Mouse (Mus musculus): Measurements from ENCODE around the gene Gm13283.
"Not testable (repeated sequence)": the region's sequence is repeated elsewhere in the genome, so short reads cannot be mapped to it uniquely, and the experiment has no call there.

Gene Gm13283

DNA sequence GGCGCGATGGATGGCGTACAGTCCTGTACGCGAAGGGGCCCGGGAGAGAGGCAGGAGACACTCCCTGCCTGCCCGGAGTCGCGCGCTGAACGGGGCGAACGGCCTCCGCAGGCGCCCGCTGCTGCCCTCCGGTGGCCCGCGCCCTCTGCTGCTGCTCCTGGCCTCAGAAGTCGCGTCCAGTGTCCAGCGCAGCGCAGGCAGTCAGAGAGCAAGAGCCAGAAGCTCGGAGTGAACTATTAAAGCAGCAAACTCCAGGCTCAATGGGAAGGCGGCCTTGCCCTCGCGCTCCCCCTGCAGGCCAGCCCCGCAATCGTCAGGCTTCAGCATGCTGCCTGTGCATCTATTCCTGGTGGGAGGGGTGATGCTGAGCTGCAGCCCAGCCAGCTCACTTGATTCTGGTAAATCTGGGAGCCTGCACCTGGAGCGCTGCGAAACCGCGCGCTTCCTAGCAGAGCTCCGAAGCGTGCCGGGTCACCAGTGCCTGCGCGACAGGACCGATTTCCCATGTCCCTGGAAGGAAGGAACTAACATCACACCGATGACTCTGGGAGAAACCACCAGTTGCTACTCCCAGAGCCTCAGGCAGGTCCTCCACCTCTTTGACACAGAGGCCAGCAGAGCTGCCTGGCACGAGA lies 3.6 kb downstream of the Gm13283 start:
- DNase-seq (ENCODE audit: low spot score), result peak; percentile 29

DNA sequence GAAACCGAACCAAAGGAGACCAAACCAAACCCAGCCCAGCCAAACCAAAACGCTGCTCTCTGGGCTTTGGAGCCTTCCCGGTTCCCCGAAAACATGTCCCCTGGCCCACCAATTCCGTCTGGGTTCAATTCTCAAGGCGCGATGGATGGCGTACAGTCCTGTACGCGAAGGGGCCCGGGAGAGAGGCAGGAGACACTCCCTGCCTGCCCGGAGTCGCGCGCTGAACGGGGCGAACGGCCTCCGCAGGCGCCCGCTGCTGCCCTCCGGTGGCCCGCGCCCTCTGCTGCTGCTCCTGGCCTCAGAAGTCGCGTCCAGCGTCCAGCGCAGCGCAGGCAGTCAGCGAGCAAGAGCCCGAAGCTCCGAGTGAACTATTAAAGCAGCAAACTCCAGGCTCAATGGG lies 13.6 kb downstream of the Gm13283 start, which contains the start of gene Gm13290:
TSS of gene Gm13290 (plus strand) at position 301 of the 400 bp plus-strand sequence.
- DNase-seq (ENCODE audit: low spot score), result not testable (repeated sequence)

DNA sequence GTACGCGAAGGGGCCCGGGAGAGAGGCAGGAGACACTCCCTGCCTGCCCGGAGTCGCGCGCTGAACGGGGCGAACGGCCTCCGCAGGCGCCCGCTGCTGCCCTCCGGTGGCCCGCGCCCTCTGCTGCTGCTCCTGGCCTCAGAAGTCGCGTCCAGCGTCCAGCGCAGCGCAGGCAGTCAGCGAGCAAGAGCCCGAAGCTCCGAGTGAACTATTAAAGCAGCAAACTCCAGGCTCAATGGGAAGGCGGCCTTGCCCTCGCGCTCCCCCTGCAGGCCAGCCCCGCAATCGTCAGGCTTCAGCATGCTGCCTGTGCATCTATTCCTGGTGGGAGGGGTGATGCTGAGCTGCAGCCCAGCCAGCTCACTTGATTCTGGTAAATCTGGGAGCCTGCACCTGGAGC lies 16.7 kb downstream of the Gm13283 start, which contains the start of gene Gm13289:
TSS of gene Gm13289 (plus strand) at position 301 of the 400 bp plus-strand sequence.
- not testable (repeated sequence) for DNase-seq (ENCODE audit: low spot score)

DNA sequence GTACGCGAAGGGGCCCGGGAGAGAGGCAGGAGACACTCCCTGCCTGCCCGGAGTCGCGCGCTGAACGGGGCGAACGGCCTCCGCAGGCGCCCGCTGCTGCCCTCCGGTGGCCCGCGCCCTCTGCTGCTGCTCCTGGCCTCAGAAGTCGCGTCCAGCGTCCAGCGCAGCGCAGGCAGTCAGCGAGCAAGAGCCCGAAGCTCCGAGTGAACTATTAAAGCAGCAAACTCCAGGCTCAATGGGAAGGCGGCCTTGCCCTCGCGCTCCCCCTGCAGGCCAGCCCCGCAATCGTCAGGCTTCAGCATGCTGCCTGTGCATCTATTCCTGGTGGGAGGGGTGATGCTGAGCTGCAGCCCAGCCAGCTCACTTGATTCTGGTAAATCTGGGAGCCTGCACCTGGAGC lies 19.6 kb downstream of the Gm13283 start, which contains the start of gene Gm13272:
TSS of gene Gm13272 (plus strand) at position 301 of the 400 bp plus-strand sequence.
- DNase-seq (ENCODE audit: low spot score), result not testable (repeated sequence)

DNA sequence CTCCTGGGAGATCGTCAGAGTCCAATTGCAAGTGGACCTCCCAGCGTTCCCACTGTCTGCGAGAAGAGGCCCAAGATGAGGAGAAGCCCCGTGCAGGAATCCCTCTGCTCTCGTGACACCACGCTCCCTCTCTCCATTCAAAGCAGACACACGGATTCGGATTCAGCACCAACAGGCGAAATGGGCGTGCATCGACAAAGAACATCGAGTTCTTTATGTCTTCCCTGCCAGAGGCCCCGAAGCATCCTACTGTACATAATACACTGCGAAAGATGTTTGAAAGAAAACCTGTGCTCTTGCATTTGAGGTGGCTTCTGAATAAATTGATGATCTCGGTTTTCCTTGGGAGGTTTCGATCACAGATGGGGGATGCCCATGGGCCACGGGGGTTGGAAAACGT lies 20.4 kb downstream of the Gm13283 start:
- DNase-seq (ENCODE audit: low spot score), result not testable (repeated sequence)

DNA sequence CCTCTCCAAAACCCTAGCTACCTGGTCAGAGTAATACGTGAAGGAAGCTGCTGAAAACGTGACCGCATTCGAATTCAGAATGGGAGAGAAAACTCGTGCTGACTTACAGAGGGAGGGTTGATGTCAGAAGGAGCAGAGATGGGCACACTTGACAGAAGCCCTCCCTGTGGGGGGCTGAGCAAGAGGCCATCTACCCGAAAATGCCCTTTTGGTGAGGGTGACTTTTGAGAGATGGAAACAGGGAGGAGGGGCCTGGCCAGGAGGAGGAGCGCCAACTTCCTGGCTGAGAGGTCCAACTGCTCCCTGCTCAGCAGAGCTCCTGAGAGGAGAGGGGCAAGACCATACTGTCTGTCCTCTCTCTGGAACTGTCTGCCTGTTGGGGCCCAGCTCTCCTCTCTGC lies 21.9 kb downstream of the Gm13283 start, which contains the start of gene Ifnz:
TSS of gene Ifnz (plus strand) at position 301 of the 400 bp plus-strand sequence.
- DNase-seq (ENCODE audit: low spot score), result not testable (repeated sequence)

DNA sequence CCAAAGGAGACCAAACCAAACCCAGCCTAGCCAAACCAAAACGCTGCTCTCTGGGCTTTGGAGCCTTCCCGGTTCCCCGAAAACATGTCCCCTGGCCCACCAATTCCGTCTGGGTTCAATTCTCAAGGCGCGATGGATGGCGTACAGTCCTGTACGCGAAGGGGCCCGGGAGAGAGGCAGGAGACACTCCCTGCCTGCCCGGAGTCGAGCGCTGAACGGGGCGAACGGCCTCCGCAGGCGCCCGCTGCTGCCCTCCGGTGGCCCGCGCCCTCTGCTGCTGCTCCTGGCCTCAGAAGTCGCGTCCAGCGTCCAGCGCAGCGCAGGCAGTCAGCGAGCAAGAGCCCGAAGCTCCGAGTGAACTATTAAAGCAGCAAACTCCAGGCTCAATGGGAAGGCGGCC lies 22.4 kb downstream of the Gm13283 start:
- DNase-seq (ENCODE audit: low spot score), result not testable (repeated sequence)

DNA sequence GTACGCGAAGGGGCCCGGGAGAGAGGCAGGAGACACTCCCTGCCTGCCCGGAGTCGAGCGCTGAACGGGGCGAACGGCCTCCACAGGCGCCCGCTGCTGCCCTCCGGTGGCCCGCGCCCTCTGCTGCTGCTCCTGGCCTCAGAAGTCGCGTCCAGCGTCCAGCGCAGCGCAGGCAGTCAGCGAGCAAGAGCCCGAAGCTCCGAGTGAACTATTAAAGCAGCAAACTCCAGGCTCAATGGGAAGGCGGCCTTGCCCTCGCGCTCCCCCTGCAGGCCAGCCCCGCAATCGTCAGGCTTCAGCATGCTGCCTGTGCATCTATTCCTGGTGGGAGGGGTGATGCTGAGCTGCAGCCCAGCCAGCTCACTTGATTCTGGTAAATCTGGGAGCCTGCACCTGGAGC lies 25.5 kb downstream of the Gm13283 start, which contains the start of gene Gm13276:
TSS of gene Gm13276 (plus strand) at position 301 of the 400 bp plus-strand sequence.
- not testable (repeated sequence) for DNase-seq (ENCODE audit: low spot score)

DNA sequence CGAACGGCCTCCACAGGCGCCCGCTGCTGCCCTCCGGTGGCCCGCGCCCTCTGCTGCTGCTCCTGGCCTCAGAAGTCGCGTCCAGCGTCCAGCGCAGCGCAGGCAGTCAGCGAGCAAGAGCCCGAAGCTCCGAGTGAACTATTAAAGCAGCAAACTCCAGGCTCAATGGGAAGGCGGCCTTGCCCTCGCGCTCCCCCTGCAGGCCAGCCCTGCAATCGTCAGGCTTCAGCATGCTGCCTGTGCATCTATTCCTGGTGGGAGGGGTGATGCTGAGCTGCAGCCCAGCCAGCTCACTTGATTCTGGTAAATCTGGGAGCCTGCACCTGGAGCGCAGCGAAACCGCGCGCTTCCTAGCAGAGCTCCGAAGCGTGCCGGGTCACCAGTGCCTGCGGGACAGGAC lies 28.5 kb downstream of the Gm13283 start, which contains the start of gene Gm13277:
TSS of gene Gm13277 (plus strand) at position 231 of the 400 bp plus-strand sequence.
- not testable (repeated sequence) for DNase-seq (ENCODE audit: low spot score)

DNA sequence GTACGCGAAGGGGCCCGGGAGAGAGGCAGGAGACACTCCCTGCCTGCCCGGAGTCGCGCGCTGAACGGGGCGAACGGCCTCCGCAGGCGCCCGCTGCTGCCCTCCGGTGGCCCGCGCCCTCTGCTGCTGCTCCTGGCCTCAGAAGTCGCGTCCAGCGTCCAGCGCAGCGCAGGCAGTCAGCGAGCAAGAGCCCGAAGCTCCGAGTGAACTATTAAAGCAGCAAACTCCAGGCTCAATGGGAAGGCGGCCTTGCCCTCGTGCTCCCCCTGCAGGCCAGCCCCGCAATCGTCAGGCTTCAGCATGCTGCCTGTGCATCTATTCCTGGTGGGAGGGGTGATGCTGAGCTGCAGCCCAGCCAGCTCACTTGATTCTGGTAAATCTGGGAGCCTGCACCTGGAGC lies 31.3 kb downstream of the Gm13283 start, which contains the start of gene Gm13278:
TSS of gene Gm13278 (plus strand) at position 301 of the 400 bp plus-strand sequence.
- not testable (repeated sequence) for DNase-seq (ENCODE audit: low spot score)

DNA sequence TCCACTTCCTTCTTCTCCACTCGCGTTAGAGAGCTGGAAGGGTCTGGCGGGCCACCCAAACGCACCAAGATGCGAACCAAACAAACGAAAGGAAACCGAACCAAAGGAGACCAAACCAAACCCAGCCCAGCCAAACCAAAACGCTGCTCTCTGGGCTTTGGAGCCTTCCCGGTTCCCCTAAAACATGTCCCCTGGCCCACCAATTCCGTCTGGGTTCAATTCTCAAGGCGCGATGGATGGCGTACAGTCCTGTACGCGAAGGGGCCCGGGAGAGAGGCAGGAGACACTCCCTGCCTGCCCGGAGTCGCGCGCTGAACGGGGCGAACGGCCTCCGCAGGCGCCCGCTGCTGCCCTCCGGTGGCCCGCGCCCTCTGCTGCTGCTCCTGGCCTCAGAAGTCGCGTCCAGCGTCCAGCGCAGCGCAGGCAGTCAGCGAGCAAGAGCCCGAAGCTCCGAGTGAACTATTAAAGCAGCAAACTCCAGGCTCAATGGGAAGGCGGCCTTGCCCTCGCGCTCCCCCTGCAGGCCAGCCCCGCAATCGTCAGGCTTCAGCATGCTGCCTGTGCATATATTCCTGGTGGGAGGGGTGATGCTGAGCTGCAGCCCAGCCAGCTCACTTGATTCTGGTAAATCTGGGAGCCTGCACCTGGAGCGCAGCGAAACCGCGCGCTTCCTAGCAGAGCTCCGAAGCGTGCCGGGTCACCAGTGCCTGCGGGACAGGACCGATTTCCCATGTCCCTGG lies 34.2 kb downstream of the Gm13283 start, which contains the start of gene Gm13275:
TSS of gene Gm13275 (plus strand) at position 552 of the 740 bp plus-strand sequence.
- not testable (repeated sequence) for DNase-seq (ENCODE audit: low spot score)

DNA sequence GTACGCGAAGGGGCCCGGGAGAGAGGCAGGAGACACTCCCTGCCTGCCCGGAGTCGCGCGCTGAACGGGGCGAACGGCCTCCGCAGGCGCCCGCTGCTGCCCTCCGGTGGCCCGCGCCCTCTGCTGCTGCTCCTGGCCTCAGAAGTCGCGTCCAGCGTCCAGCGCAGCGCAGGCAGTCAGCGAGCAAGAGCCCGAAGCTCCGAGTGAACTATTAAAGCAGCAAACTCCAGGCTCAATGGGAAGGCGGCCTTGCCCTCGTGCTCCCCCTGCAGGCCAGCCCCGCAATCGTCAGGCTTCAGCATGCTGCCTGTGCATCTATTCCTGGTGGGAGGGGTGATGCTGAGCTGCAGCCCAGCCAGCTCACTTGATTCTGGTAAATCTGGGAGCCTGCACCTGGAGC lies 37.2 kb downstream of the Gm13283 start, which contains the start of gene Gm13279:
TSS of gene Gm13279 (plus strand) at position 301 of the 400 bp plus-strand sequence.
- DNase-seq (ENCODE audit: low spot score), result not testable (repeated sequence)

DNA sequence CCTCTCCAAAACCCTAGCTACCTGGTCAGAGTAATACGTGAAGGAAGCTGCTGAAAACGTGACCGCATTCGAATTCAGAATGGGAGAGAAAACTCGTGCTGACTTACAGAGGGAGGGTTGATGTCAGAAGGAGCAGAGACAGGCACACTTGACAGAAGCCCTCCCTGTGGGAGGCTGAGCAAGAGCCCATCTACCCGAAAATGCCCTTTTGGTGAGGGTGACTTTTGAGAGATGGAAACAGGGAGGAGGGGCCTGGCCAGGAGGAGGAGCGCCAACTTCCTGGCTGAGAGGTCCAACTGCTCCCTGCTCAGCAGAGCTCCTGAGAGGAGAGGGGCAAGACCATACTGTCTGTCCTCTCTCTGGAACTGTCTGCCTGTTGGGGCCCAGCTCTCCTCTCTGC lies 39.4 kb downstream of the Gm13283 start, which contains the start of gene Gm13285:
TSS of gene Gm13285 (plus strand) at position 301 of the 400 bp plus-strand sequence.
- not testable (repeated sequence) for DNase-seq (ENCODE audit: low spot score)

DNA sequence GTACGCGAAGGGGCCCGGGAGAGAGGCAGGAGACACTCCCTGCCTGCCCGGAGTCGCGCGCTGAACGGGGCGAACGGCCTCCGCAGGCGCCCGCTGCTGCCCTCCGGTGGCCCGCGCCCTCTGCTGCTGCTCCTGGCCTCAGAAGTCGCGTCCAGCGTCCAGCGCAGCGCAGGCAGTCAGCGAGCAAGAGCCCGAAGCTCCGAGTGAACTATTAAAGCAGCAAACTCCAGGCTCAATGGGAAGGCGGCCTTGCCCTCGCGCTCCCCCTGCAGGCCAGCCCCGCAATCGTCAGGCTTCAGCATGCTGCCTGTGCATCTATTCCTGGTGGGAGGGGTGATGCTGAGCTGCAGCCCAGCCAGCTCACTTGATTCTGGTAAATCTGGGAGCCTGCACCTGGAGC lies 43.0 kb downstream of the Gm13283 start, which contains the start of gene Gm13287:
TSS of gene Gm13287 (plus strand) at position 301 of the 400 bp plus-strand sequence.
- DNase-seq (ENCODE audit: low spot score), result not testable (repeated sequence)

DNA sequence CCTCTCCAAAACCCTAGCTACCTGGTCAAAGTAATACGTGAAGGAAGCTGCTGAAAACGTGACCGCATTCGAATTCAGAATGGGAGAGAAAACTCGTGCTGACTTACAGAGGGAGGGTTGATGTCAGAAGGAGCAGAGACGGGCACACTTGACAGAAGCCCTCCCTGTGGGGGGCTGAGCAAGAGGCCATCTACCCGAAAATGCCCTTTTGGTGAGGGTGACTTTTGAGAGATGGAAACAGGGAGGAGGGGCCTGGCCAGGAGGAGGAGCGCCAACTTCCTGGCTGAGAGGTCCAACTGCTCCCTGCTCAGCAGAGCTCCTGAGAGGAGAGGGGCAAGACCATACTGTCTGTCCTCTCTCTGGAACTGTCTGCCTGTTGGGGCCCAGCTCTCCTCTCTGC lies 45.3 kb downstream of the Gm13283 start, which contains the start of gene Gm13288:
TSS of gene Gm13288 (plus strand) at position 301 of the 400 bp plus-strand sequence.
- DNase-seq (ENCODE audit: low spot score), result not testable (repeated sequence)

DNA sequence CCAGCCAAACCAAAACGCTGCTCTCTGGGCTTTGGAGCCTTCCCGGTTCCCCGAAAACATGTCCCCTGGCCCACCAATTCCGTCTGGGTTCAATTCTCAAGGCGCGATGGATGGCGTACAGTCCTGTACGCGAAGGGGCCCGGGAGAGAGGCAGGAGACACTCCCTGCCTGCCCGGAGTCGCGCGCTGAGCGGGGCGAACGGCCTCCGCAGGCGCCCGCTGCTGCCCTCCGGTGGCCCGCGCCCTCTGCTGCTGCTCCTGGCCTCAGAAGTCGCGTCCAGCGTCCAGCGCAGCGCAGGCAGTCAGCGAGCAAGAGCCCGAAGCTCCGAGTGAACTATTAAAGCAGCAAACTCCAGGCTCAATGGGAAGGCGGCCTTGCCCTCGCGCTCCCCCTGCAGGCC lies 45.8 kb downstream of the Gm13283 start:
- DNase-seq (ENCODE audit: low spot score), result not testable (repeated sequence)
